In genomic region chr15:27477159-27477558, GRCm38 (mm10) we compare ENCODE assay signal across 16 mouse cellular contexts. TPM values are rescaled to one million over a fixed set of nuclear protein-coding genes. Genes with fewer than 3 reads are reported as not detected.
DNase-seq lines count a peak whose midpoint lies in the region; ATAC-seq and TF ChIP-seq lines count a peak whose summit lies in the region.
"Had no signal": no experiment of that assay in that cellular context is flagged by ENCODE, and none has a peak within 500 bp of the region (broad histone marks: within the 10 kb centered on the region; RNA-seq: fewer than 3 reads in every experiment).

No protein-coding gene starts in this region.

- no peak overlapping the region for H3K9ac ChIP-seq in limb, embryonic 15.5 days
- H3K9ac ChIP-seq in liver, embryonic 12.5 days: peak overlapping the region; percentile 36
- H3K9ac ChIP-seq: forebrain, postnatal 0 days; heart, embryonic 15.5 days; hindbrain, embryonic 13.5 days had no signal

- H3K9me3 ChIP-seq in limb, embryonic 15.5 days: no peaks in the 10 kb centered on the region
- no peaks in the 10 kb centered on the region for H3K9me3 ChIP-seq in limb, embryonic 10.5 days (replicated peaks)
- no peaks in the 10 kb centered on the region for H3K9me3 ChIP-seq in liver, embryonic 12.5 days (replicated peaks)
- H3K9me3 ChIP-seq: G1E; heart, embryonic 15.5 days; hindbrain, embryonic 13.5 days had no signal

- no peak for TF ChIP-seq POLR2A in myocyte (IDR thresholded peaks at IDR 0.05; ENCODE audit: insufficient read length, low read depth)

- no peak overlapping the region for H3ac ChIP-seq in myocyte (ENCODE audit: control insufficient read depth, insufficient read length)

- no peak for ATAC-seq in limb, embryonic 15.5 days (ENCODE audit: insufficient number of reproducible peaks, low FRiP score, low TSS enrichment, low read depth)
- no peak; the same call in 1 of the 2 replicates for ATAC-seq in liver, embryonic 12.5 days
- ATAC-seq: forebrain, postnatal 0 days had no signal

- no peak overlapping the region for H3K4me2 ChIP-seq in limb, embryonic 15.5 days
- peak overlapping the region; percentile 48 for H3K4me2 ChIP-seq in liver, embryonic 12.5 days
- H3K4me2 ChIP-seq in myocyte (ENCODE audit: low read depth): peak overlapping the region; percentile 39
- H3K4me2 ChIP-seq: heart, embryonic 15.5 days; hindbrain, embryonic 13.5 days had no signal

- intact Hi-C loops in gastrocnemius, adult 2 months (cut with DNase I): loop anchor here (2.0 to 5.0 kb wide), 2 partner anchors 62 to 75 kb away; no protein-coding TSS in a partner anchor
- intact Hi-C loops in gastrocnemius, postnatal 14 days (cut with DNase I; ENCODE audit: low total_unique reads): no loop called here

- TF ChIP-seq CTCF in gastrocnemius, adult 2 months (IDR thresholded peaks at IDR 0.05): no peak

- peak overlapping the region; percentile 57 for H3K4me3 ChIP-seq in gastrocnemius, adult 2 months
- H3K4me3 ChIP-seq in limb, embryonic 15.5 days: no peak overlapping the region
- H3K4me3 ChIP-seq in limb, embryonic 10.5 days: no peak overlapping the region
- H3K4me3 ChIP-seq in liver, embryonic 12.5 days: no peak overlapping the region
- no peak overlapping the region for H3K4me3 ChIP-seq in myocyte
- H3K4me3 ChIP-seq: heart, embryonic 15.5 days; hindbrain, embryonic 13.5 days had no signal

- no peak for DNase-seq in gastrocnemius, adult 2 months
- no peak for DNase-seq in gastrocnemius, postnatal 14 days
- no peak for DNase-seq in limb, embryonic 10.5 days (ENCODE audit: low spot score)
- DNase-seq in urinary bladder, postnatal 14 days (ENCODE audit: low spot score): no peak
- DNase-seq in right cerebral cortex, postnatal 25 days: no peak
- DNase-seq: cerebellum, adult 8-10 months; forebrain, postnatal 0 days; kidney, postnatal 10 days; midbrain, embryonic 14.5 days; thymus, postnatal 25 days had no signal

- WGBS in limb, embryonic 15.5 days: 90% methylated on average over 9 of the region's 9 CpGs
- 93% methylated on average over 9 of the region's 9 CpGs for WGBS in limb, embryonic 10.5 days
- 85% methylated on average over 9 of the region's 9 CpGs for WGBS in liver, embryonic 12.5 days (ENCODE audit: insufficient replicate concordance)

- no peaks in the 10 kb centered on the region for H3K36me3 ChIP-seq in limb, embryonic 15.5 days
- no peaks in the 10 kb centered on the region for H3K36me3 ChIP-seq in limb, embryonic 10.5 days
- peaks cover 7% of the 10 kb centered on the region; the same call in 1 of the 2 replicates for H3K36me3 ChIP-seq in liver, embryonic 12.5 days
- no peaks in the 10 kb centered on the region for H3K36me3 ChIP-seq in myocyte (ENCODE audit: control insufficient read depth, insufficient read depth)
- H3K36me3 ChIP-seq: heart, embryonic 15.5 days had no signal

- H3K4me1 ChIP-seq in limb, embryonic 15.5 days: 0 out of 2 replicates have a peak, but pooled peaks cover 6% of the 10 kb centered on the region
- no peaks in the 10 kb centered on the region for H3K4me1 ChIP-seq in limb, embryonic 10.5 days
- H3K4me1 ChIP-seq in liver, embryonic 12.5 days: peaks cover 73% of the 10 kb centered on the region

- H3K27me3 ChIP-seq in limb, embryonic 15.5 days: no peaks in the 10 kb centered on the region
- no peaks in the 10 kb centered on the region for H3K27me3 ChIP-seq in limb, embryonic 10.5 days (ENCODE audit: low read depth, poor library complexity, severe bottlenecking)
- no peaks in the 10 kb centered on the region for H3K27me3 ChIP-seq in liver, embryonic 12.5 days (replicated peaks)
- H3K27me3 ChIP-seq in myocyte (ENCODE audit: control insufficient read depth, insufficient read depth, insufficient read length): no peaks in the 10 kb centered on the region
- H3K27me3 ChIP-seq: heart, embryonic 15.5 days; hindbrain, embryonic 13.5 days had no signal

- peaks cover 100% of the 10 kb centered on the region for H3K79me2 ChIP-seq in myocyte (ENCODE audit: control insufficient read depth, insufficient read depth)

- H3K27ac ChIP-seq in gastrocnemius, adult 2 months: peak overlapping the region; percentile 85
- H3K27ac ChIP-seq in limb, embryonic 15.5 days: 0 out of 2 replicates have a peak overlapping the region, but pooled peaks have one; percentile 30
- no peak overlapping the region for H3K27ac ChIP-seq in limb, embryonic 10.5 days
- peak overlapping the region; percentile 72 for H3K27ac ChIP-seq in liver, embryonic 12.5 days
- H3K27ac ChIP-seq: heart, embryonic 15.5 days; hindbrain, embryonic 13.5 days had no signal

TF ChIP-seq in myocyte, 11 proteins besides CTCF, POLR2A, EP300 and RAD21:
- no peak for TF ChIP-seq TCF12 (IDR thresholded peaks at IDR 0.05; ENCODE audit: insufficient read depth, poor library complexity, severe bottlenecking)
- TF ChIP-seq TCF3 (IDR thresholded peaks at IDR 0.05; ENCODE audit: insufficient read length, low read depth): no peak
- peak in 2 of 3 experiments; percentile 31 to 61 for TF ChIP-seq MYOD1 (IDR thresholded peaks at IDR 0.05; ENCODE audit: control insufficient read depth in 1 of 3, insufficient read length in 2 of 3, low read depth in 2 of 3)
- no peak for TF ChIP-seq SRF (IDR thresholded peaks at IDR 0.05; ENCODE audit: control insufficient read depth, insufficient read length, low read depth)
- TF ChIP-seq CEBPB (IDR thresholded peaks at IDR 0.05; ENCODE audit: insufficient read depth, poor library complexity, severe bottlenecking): no peak
- TF ChIP-seq MYOG (IDR thresholded peaks at IDR 0.05; ENCODE audit: control insufficient read depth in 1 of 3, insufficient read depth in 1 of 3, insufficient read length in 2 of 3, low read depth in 2 of 3): peak in 2 of 3 experiments; percentile 28 to 73
- no peak for TF ChIP-seq REST (IDR thresholded peaks at IDR 0.05; ENCODE audit: insufficient read depth, insufficient read length)
- no peak for TF ChIP-seq USF1 (IDR thresholded peaks at IDR 0.05; ENCODE audit: low read depth)
- no peak for TF ChIP-seq POLR2AphosphoS2 (IDR thresholded peaks at IDR 0.05; ENCODE audit: insufficient read length, low read depth)
- TF ChIP-seq MAX (IDR thresholded peaks at IDR 0.05; ENCODE audit: low read depth): no peak
- no peak for TF ChIP-seq E2F4 (IDR thresholded peaks at IDR 0.05; ENCODE audit: insufficient read depth)

RNA-seq across cellular contexts. Expression of gene Ank, which starts 10.7 kb away (rescaled TPM):
- 100 to 1,000 TPM; 134 to 142 TPM for total RNA-seq in gastrocnemius, adult 2 months (2021)
- total RNA-seq in gastrocnemius, postnatal 14 days (2021): 10 to 100 TPM; 41.5 to 55.1 TPM
- 16.3 and 16.9 TPM in 2 replicates for polyA plus RNA-seq in limb, embryonic 15.5 days (2015; fragmentation: Nextera tagmentation; extraction: Ambion mirVana)
- polyA plus RNA-seq in limb, embryonic 10.5 days (2016; fragmentation: Nextera tagmentation; extraction: Ambion mirVana): 3.1 and 3.2 TPM in 2 replicates
- 13.6 and 14.2 TPM in 2 replicates for polyA plus RNA-seq in liver, embryonic 12.5 days (2016; fragmentation: Nextera tagmentation; extraction: Ambion mirVana)
- polyA plus RNA-seq in myocyte (2012; fragmentation: generic; extraction: Trizol): 103 TPM
